Mouse (Mus musculus) stomach, embryonic 15.5 days (tissue): ENCODE data around the gene Arhgap22. TPM values are rescaled to one million over a fixed set of nuclear protein-coding genes. Genes with fewer than 3 reads are reported as not detected.

Experiments used
- ATAC-seq: fragments of 200-750 bp; cut with Nextera tagmentation; 2 replicates; pipeline ENCODE4 v1.8.0; 2017; ENCODE audit warnings: low read depth, moderate number of reproducible peaks, moderate TSS enrichment; ENCODE audit not compliant: insufficient read depth, low FRiP score
- H3K27ac ChIP-seq: fragments of 300-500 bp; sonication (generic); 2 replicates; pipeline ENCODE4 v1.5.1; 2015; ENCODE audit warnings: mild to moderate bottlenecking, inconsistent platforms
- H3K27me3 ChIP-seq: fragments of 300-500 bp; sonication (generic); replicated peaks from 2 replicates; pipeline ENCODE4 v1.6.1; 2015; ENCODE audit warnings: inconsistent platforms
- H3K36me3 ChIP-seq: fragments of 300-500 bp; sonication (generic); 2 replicates; pipeline ENCODE4 v1.6.1; 2015; ENCODE audit warnings: inconsistent platforms
- H3K4me1 ChIP-seq: fragments of 300-500 bp; sonication (generic); 2 replicates; pipeline ENCODE4 v1.6.1; 2015; ENCODE audit warnings: inconsistent platforms
- H3K4me2 ChIP-seq: fragments of 300-500 bp; sonication (generic); 2 replicates; pipeline ENCODE4 v1.6.1; 2015; ENCODE audit warnings: mild to moderate bottlenecking, inconsistent platforms
- H3K4me3 ChIP-seq: fragments of 300-500 bp; sonication (generic); replicated peaks from 2 replicates; pipeline ENCODE4 v1.5.1; 2015; ENCODE audit warnings: inconsistent platforms
- H3K9ac ChIP-seq: fragments of 300-500 bp; sonication (generic); 2 replicates; pipeline ENCODE4 v1.6.1; 2015; ENCODE audit warnings: inconsistent platforms
- H3K9me3 ChIP-seq: fragments of 300-500 bp; sonication (generic); 2 replicates; pipeline ENCODE4 v1.6.1; 2016; ENCODE audit warnings: inconsistent platforms
- WGBS: fragments of 180-500 bp; shearing (Covaris S2); methylation state at CpG from one replicate; pipeline ENCODE4 v1.1.7; 2015; 5-methylcytosine and 5-hydroxymethylcytosine counted together
- polyA plus RNA-seq: library from polyadenylated mRNA; unstranded; fragments of >200 nt; fragmentation: Nextera tagmentation; extraction: Ambion mirVana; gene quantifications from 2 replicates; pipeline ENCODE4 v1.2.1, GENCODE M21; 2015

Gene Arhgap22
- polyA plus RNA-seq, 1 experiment from 2014 or later: 6.3 TPM

GRCm38 (mm10) chr14:33216343-33217208 is 2.8 kb downstream of the Arhgap22 start:
- Histone ChIP-seq H3K27me3 (no peaks in the 10 kb centered on the region), H3K36me3 (no peaks in the 10 kb centered on the region), H3K9ac (no peak overlapping the region), H3K4me2 (no peak overlapping the region), H3K27ac (no peak overlapping the region), H3K9me3 (no peaks in the 10 kb centered on the region), H3K4me3 (no peak overlapping the region), H3K4me1 (peaks cover 4% of the 10 kb centered on the region)
- ATAC-seq: no peak
- WGBS: 81% methylated on average over 19 of the region's 19 CpGs

GRCm38 (mm10) chr14:33225235-33225634 is 11.4 kb downstream of the Arhgap22 start:
- Histone ChIP-seq H3K4me3 (no peak overlapping the region), H3K27me3 (no peaks in the 10 kb centered on the region), H3K36me3 (no peaks in the 10 kb centered on the region), H3K9me3 (no peaks in the 10 kb centered on the region), H3K4me1 (no peaks in the 10 kb centered on the region), H3K9ac (no peak overlapping the region), H3K27ac (no peak overlapping the region), H3K4me2 (no peak overlapping the region)
- ATAC-seq: no peak
- 82% methylated on average over 4 of the region's 4 CpGs for WGBS

GRCm38 (mm10) chr14:33230672-33231071 is 16.8 kb downstream of the Arhgap22 start:
- no peaks in the 10 kb centered on the region for H3K9me3 ChIP-seq

GRCm38 (mm10) chr14:33231311-33231710 is 17.5 kb downstream of the Arhgap22 start:
- WGBS: 92% methylated on average over 3 of the region's 3 CpGs
- no peak overlapping the region for H3K9ac ChIP-seq
- no peak for ATAC-seq
- H3K9me3 ChIP-seq: no peaks in the 10 kb centered on the region
- no peaks in the 10 kb centered on the region for H3K36me3 ChIP-seq
- H3K27ac ChIP-seq: no peak overlapping the region
- no peak overlapping the region for H3K4me2 ChIP-seq
- no peaks in the 10 kb centered on the region for H3K4me1 ChIP-seq
- no peak overlapping the region for H3K4me3 ChIP-seq
- H3K27me3 ChIP-seq: no peaks in the 10 kb centered on the region

More at GRCm38 (mm10) chr14:33230672-33231071, 16.8 kb downstream of the Arhgap22 start:
- H3K27ac ChIP-seq: no peak overlapping the region
- no peaks in the 10 kb centered on the region for H3K27me3 ChIP-seq
- H3K4me1 ChIP-seq: no peaks in the 10 kb centered on the region
- no peaks in the 10 kb centered on the region for H3K36me3 ChIP-seq
- no peak overlapping the region for H3K4me2 ChIP-seq
- no peak for ATAC-seq
- no peak overlapping the region for H3K9ac ChIP-seq
- no peak overlapping the region for H3K4me3 ChIP-seq
- 73% methylated on average over 4 of the region's 4 CpGs for WGBS

DNA sequence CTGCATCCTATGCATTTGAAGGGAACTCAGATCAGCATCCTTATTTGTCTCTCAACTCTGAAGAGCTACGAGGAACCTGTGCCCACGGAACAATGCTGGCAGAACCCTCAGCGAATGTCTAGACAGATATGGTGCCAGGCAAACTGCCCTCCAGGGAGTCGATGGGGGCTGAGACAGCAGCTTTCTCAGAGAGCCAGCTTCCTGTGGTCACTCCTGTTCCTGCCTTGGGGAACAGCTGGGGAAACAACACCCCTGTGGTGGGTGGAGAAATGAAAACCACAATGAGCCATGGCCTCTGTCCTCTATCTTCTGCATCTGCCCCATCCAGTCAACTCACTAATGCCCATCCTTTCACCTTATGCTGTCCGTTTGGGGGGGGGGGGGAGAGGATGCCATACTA is 18.2 kb downstream of the Arhgap22 start:
- WGBS: 63% methylated on average over 5 of the region's 5 CpGs
- no peak overlapping the region for H3K27ac ChIP-seq

GRCm38 (mm10) chr14:33235661-33236060 is 21.8 kb downstream of the Arhgap22 start:
- Histone ChIP-seq H3K9ac (no peak overlapping the region), H3K4me1 (no peaks in the 10 kb centered on the region), H3K9me3 (no peaks in the 10 kb centered on the region), H3K27ac (no peak overlapping the region), H3K27me3 (no peaks in the 10 kb centered on the region), H3K4me2 (no peak overlapping the region), H3K4me3 (no peak overlapping the region), H3K36me3 (no peaks in the 10 kb centered on the region)
- WGBS: 81% methylated on average over 6 of the region's 6 CpGs
- ATAC-seq: no peak

More for the DNA sequence above, 18.2 kb downstream of the Arhgap22 start:
- no peaks in the 10 kb centered on the region for H3K4me1 ChIP-seq
- no peaks in the 10 kb centered on the region for H3K9me3 ChIP-seq
- H3K4me3 ChIP-seq: no peak overlapping the region
- H3K27me3 ChIP-seq: no peaks in the 10 kb centered on the region
- H3K4me2 ChIP-seq: no peak overlapping the region
- H3K36me3 ChIP-seq: no peaks in the 10 kb centered on the region
- ATAC-seq: no peak
- H3K9ac ChIP-seq: no peak overlapping the region

- ATAC-seq: no peak
- no peak overlapping the region for H3K4me3 ChIP-seq
- 73% methylated on average over 2 of the region's 2 CpGs for WGBS
These were observed 26.6 kb downstream of the Arhgap22 start for GRCm38 (mm10) chr14:33240400-33240799.

GRCm38 (mm10) chr14:33243261-33243660 is 29.4 kb downstream of the Arhgap22 start:
- Histone ChIP-seq H3K4me3 (no peak overlapping the region), H3K27me3 (no peaks in the 10 kb centered on the region), H3K27ac (no peak overlapping the region), H3K36me3 (no peaks in the 10 kb centered on the region), H3K4me1 (no peaks in the 10 kb centered on the region), H3K9me3 (no peaks in the 10 kb centered on the region), H3K9ac (no peak overlapping the region), H3K4me2 (no peak overlapping the region)
- no peak for ATAC-seq
- WGBS: 50% methylated on average over 2 of the region's 2 CpGs

More at GRCm38 (mm10) chr14:33240400-33240799, 26.6 kb downstream of the Arhgap22 start:
- no peaks in the 10 kb centered on the region for H3K27me3 ChIP-seq
- H3K27ac ChIP-seq: no peak overlapping the region
- no peak overlapping the region for H3K9ac ChIP-seq
- no peaks in the 10 kb centered on the region for H3K4me1 ChIP-seq
- no peak overlapping the region for H3K4me2 ChIP-seq
- H3K9me3 ChIP-seq: no peaks in the 10 kb centered on the region
- H3K36me3 ChIP-seq: no peaks in the 10 kb centered on the region

- WGBS: 41% methylated on average over 3 of the region's 3 CpGs
- no peak for ATAC-seq
- Histone ChIP-seq H3K4me2 (no peak overlapping the region), H3K4me1 (no peaks in the 10 kb centered on the region), H3K27me3 (no peaks in the 10 kb centered on the region), H3K4me3 (no peak overlapping the region), H3K9ac (no peak overlapping the region), H3K9me3 (no peaks in the 10 kb centered on the region), H3K27ac (no peak overlapping the region), H3K36me3 (no peaks in the 10 kb centered on the region)
These were observed 30.7 kb downstream of the Arhgap22 start for GRCm38 (mm10) chr14:33244519-33244918.

DNA sequence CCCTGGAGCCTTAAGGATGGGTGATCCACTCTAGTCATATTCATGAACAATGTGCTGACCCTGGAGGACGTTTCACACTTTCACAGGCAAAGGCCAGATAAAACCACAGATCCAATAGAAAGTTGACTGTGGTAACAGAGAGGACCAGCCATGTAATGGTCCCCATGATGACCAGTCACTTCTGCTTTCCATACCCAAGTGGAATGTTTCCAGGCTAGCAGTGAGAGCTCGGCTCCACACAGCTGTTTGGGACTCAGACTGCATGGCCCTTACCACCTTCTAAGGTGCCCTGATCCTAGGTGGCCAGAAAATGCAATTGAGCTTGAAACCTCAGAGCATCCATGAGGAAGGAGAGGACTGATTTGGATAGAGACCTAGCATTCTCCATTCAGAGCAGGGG is 31.1 kb downstream of the Arhgap22 start:
- H3K4me2 ChIP-seq: no peak overlapping the region
- 59% methylated on average over 2 of the region's 2 CpGs for WGBS
- ATAC-seq: no peak
- no peaks in the 10 kb centered on the region for H3K36me3 ChIP-seq
- H3K9me3 ChIP-seq: no peaks in the 10 kb centered on the region
- H3K4me3 ChIP-seq: no peak overlapping the region
- H3K27me3 ChIP-seq: no peaks in the 10 kb centered on the region
- no peaks in the 10 kb centered on the region for H3K4me1 ChIP-seq
- no peak overlapping the region for H3K9ac ChIP-seq
- no peak overlapping the region for H3K27ac ChIP-seq

- 45% methylated on average over 8 of the region's 8 CpGs for WGBS
- Histone ChIP-seq H3K9ac (no peak overlapping the region), H3K27ac (no peak overlapping the region), H3K4me1 (peaks cover 8% of the 10 kb centered on the region; the same call in 1 of the 2 replicates), H3K4me2 (no peak overlapping the region), H3K9me3 (no peaks in the 10 kb centered on the region), H3K36me3 (no peaks in the 10 kb centered on the region), H3K4me3 (no peak overlapping the region), H3K27me3 (no peaks in the 10 kb centered on the region)
- no peak for ATAC-seq
These were observed 32.6 kb downstream of the Arhgap22 start for GRCm38 (mm10) chr14:33246476-33246875.

DNA sequence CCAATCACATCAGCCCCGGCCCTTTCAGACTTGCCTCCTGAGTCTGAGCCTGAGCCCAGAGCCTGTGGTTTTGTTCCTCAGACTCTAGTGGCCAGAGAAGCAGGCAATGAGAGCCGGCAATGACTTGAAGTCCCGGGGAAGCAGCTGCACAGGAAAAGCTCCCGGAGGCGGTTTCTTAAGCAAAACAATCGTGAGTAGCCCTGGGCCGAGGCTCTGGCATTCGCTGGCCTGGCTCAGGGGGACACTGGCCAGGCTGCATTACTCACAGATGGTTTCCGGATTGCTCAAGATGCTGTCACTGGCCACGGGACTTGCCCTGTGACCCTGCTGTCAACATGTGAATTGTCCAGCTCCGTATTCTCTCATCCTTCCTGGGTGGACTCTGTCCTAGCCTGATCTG is 33.8 kb downstream of the Arhgap22 start:
- ATAC-seq: no peak
- H3K4me2 ChIP-seq: no peak overlapping the region
- H3K9ac ChIP-seq: no peak overlapping the region
- H3K4me1 ChIP-seq: peaks cover 8% of the 10 kb centered on the region; the same call in 1 of the 2 replicates
- no peak overlapping the region for H3K4me3 ChIP-seq
- no peak overlapping the region for H3K27ac ChIP-seq
- H3K36me3 ChIP-seq: no peaks in the 10 kb centered on the region
- no peaks in the 10 kb centered on the region for H3K27me3 ChIP-seq
- no peaks in the 10 kb centered on the region for H3K9me3 ChIP-seq
- WGBS: 26% methylated on average over 11 of the region's 11 CpGs
